Mouse (Mus musculus): ENCODE results near the gene Clcn2. TPM values are rescaled to one million over a fixed set of nuclear protein-coding genes. Genes with fewer than 3 reads are reported as not detected.
A peak's percentile ranks its signal among the peaks of the same experiment; 100 is the strongest.

Clcn2 gene
- total RNA-seq (2021): 1 to 10 TPM; 1.2 to 1.6 TPM
- long read RNA-seq, experiment 1: 0 reads
- long read RNA-seq, experiment 2: 0 reads

DNA sequence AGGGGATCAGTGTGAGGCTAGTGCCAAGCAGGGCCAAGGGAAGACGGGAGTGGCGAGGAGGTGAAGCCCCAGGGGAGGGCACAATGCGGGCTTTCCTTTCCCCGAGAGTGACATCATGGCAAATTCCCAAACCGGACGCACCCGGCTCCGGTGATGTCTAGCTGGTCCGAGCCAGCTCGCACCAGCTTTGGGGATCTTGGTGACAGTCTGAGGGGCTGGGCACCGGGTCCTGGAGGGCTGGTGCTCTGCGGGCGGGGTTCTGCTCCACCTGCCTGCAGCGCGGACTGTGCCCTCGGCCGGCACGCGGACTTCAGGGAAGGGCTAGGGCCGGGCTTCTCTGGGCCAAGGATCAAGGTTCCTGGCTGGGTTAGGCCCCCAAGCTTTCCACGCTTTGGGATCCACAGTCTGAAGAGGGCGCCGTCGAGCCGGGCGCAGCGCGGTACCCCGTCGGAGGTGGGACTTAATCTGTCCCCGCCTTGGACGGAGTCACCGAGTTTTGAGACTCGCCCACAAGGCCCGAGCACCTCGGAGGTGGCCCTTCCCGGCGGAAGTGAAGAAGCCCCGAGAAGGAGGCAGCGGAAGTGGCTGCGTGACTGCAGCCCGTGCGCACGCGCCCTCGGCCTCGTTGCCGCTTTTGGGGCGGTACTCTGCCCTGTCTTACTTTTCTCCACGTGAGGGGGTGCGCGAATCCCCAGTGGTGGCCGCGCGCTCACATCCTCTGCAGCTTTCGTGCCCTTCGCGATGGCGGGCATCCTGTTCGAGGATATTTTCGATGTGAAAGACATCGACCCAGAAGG lies at the start of gene Clcn2, which contains the start of gene Polr2h:
Gene Clcn2, minus strand, starts transcription at position 566 of the 797 bp plus-strand sequence.
Gene Polr2h, plus strand, starts transcription at position 485 of the 797 bp plus-strand sequence.
- DNase-seq: peak; percentile 98

DNA sequence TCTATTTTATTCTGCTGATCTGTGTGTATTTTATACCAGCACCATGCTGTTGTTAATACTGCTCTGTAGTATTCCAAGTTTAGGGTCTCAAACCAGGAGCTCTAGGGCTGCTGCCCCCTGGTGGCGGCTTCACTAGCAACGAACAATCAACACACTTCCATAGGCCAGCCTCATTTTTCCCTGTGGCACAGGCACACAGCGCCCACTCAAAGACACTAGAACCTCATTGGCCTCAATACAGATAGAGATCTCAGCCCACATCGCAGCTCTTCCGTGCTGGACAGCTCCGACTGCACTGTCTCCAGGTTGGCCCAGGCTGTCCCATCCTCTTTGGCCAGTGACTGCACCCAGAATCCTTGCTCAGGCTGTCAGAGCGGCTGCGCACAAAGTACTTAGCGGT lies 47.7 kb upstream of the Clcn2 start:
- DNase-seq: peak; percentile 27 to 68

GRCm38 (mm10) chr16:20761681-20762080 lies 44.1 kb upstream of the Clcn2 start:
- DNase-seq: peak; percentile 39 to 88

- no peak for DNase-seq
Measured at GRCm38 (mm10) chr16:20757385-20757784, 39.8 kb upstream of the Clcn2 start.

GRCm38 (mm10) chr16:20756052-20756451 lies 38.5 kb upstream of the Clcn2 start:
- peak; percentile 79 to 87 for DNase-seq

- peak; percentile 35 for DNase-seq
Measured at GRCm38 (mm10) chr16:20750518-20750917, 33.0 kb upstream of the Clcn2 start.

- DNase-seq: peak; percentile 88 to 89
Measured at GRCm38 (mm10) chr16:20746641-20747040, 29.1 kb upstream of the Clcn2 start.

DNA sequence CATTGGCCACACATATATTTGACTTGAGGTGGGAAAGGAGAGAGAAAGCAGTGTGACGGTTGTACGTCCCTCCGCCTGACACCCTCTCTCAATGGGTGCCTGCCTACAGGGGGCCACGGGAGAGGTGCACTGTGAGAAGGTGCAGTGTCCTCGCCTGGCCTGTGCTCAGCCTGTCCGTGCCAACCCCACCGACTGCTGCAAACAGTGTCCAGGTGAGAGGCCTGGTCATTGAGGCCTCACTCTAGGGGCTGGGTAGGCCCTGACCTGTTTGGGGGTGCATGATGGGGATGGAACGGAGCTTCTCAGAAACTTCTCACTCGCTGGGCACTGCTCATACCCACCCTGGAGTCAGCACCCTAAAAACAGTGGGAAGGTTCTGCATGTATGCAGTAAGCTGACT lies 22.3 kb upstream of the Clcn2 start:
- no peak for DNase-seq

DNA sequence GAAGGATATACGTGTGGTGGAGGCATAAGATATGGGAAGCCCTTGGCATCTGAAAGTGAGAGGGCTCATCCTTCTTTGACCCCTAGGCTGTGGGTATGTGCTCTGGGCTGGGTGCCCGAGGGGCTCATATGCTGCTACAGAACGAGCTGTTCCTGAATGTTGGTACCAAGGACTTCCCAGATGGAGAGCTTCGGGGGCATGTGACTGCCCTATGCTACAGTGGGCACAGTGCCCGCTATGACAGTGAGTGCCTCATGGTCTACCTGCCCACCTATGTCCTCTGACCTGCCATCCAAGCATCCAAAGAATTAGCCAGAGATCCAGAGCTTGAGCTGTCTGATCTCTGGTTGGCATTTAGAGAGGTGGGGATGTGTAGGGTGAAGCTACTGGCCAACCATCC lies 19.3 kb upstream of the Clcn2 start:
- DNase-seq: no peak

DNA sequence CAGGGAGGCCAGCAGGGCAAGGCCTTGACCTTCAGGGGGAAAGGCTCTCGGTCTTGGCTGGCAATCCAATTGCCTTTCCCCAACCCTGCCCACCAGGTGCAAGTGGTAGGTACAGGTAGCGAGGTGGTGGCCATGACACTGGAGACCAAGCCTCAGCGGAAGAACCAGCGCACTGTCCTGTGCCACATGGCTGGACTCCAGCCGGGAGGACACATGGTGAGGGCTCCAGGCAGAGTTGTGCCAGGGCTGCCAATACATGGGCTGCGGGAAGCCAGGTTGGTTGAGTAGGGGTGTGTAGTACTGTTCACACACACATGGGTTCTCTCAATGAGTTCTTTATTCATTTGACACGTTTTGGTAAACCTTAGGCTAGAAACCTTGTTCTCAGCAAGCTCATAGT lies 18.6 kb upstream of the Clcn2 start:
- DNase-seq: no peak

DNA sequence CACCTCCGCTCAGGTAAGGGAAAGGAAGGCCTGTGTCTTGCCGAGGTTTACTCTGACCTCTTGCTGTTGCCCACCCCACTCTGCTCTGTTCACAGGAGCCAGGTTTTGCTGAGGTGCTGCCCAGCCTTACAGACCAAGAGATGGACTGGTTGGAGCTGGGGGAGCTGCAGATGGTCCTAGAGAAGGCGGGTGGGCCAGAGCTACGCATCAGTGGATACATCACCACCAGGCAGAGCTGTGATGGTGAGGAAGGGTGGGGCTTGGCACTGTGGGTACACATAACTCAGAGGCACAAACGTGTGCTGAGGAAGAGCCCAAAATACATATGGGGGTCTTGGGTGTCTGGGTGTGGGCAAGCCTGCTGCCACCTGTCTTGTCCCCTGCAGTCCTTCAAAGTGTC lies 18.1 kb upstream of the Clcn2 start:
- no peak for DNase-seq

DNA sequence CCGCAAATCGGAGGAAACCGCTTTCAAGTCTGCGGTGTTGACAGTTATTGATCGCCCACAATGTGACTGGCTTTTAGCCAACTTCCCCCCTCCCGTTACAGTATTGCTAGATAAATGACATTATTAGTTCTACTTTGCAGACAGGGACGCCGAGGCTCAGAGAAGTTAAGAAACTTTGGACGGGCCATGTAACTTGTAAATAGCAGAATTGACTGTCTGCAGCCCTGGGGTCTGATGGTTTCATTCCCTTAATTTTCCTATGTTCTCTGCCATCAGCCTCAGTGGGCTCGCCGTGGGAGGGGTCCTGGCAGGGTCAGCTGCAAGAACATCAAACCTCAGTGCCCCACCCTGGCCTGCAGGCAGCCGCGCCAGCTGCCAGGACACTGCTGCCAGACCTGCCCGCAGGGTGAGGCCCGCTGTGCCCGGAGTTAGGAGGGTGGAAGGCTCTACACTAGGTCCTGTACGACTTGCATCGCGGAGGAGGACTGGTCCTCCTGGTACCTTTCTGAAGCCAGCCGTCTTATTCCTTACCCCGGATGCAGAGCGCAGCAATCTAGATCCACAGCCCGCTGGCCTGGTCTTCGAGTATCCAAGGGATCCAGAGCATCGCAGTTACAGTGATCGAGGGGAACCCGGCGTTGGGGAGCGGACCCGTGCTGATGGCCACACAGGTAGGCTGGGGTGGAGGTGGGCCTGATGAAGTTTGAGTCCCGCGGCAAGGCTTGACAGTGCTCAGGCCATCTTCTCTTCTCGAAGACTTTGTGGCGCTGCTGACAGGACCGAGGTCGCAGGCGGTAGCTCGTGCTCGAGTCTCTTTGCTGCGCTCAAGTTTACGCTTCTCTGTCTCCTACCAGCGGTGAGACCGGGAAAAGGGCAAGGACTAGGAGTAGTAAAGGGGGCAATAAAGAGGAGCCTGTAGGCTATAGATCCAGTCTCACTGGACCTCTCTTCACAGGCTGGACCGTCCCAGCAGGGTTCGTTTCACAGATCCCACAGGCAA lies 16.5 kb upstream of the Clcn2 start, which contains the start of gene Thpo:
Gene Thpo, minus strand, starts transcription at position 781 of the 1,000 bp plus-strand sequence.
- no peak for DNase-seq

GRCm38 (mm10) chr16:20732925-20733730 lies 15.6 kb upstream of the Clcn2 start, which contains the start of gene Chrd:
Gene Chrd (plus strand): TSS chr16:20733127.
- DNase-seq: peak; percentile 72 to 75

- no peak for DNase-seq
Measured at GRCm38 (mm10) chr16:20732251-20732924, 14.8 kb upstream of the Clcn2 start.

GRCm38 (mm10) chr16:20731688-20732087 lies 14.1 kb upstream of the Clcn2 start:
- DNase-seq: no peak

DNA sequence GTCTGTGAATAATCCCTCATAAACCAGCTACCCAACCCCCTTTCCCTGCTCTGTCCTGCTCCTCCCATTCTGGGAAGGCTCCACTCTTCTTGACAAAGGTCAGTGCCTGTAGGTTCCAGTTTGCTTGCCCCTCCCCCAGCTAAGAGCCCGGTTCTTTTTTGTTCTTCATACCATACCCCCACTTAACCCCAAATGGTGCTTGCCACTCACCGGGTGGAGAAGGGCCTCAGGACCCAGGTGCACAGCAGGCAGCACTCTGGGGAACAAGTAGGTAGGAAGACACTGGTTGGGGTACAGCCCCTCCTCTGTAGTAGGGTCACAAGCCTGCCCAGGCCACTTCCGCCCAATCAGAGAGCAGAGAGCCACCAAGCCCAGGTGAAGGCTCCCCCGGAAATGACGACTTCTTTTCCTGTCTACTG lies 12.8 kb upstream of the Clcn2 start:
- DNase-seq: no peak

DNA sequence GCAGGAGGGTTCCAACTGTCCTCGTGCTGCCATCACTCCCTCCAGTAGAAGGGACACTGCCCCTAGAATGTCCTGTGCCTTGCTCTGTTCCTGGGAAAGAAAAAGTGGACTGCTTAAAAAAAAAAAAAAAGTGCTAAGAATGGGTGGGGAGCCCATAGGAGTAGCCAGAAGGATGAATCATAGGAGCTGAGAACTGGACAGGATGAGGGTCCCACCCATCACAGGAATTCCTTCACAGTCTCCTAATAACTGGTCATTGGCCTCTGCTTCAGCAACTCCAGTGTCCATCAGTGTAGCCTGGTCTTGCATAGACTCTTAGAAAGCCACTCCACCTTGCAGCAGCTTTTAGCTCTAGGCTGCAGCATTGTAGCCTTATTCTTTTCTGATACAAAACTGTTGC lies 8.8 kb upstream of the Clcn2 start:
- peak; percentile 38 to 67 for DNase-seq

- DNase-seq: peak; percentile 25 to 29
Measured at GRCm38 (mm10) chr16:20725750-20726149, 8.2 kb upstream of the Clcn2 start.

DNA sequence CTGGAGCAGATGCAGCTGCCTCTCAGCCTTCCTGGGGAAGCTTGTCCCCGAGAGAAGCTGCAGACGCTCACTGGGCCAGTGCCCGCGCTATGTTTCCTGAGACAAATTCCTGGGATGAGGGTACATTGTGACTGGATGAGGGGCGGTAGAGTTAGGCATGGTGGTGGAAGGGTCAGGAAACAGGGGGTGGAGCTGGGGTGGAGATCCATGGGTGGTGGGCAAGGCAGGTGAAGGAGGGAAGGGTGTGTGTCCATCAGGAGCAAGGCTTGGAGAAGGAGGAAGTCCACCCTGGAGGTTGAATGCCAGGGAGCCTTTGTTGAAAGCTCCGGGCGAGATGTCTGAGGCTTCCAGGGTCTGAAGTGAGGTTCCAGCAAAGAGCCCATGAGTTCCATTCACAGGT lies 7.8 kb upstream of the Clcn2 start:
- no peak for DNase-seq

DNA sequence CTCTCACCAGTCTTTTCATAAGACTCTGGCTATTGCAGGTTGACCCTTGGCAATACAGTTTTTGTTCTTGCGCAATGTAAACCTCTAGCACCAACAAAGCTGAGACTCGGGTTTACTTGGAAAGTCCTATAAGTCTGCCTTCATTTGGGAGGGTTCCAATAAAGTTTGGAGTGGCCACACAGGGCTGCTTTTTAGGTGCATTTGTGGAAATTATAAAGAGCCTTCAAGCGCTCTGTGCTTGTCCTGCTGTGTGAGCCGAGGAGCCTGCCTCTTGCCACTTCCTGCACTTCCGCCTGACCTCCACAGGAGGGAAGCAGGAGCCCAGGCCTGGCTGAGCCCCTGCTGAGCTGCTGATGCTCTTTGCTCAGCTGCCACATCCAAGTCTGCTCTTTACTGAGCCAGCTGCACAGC lies 6.8 kb upstream of the Clcn2 start:
- DNase-seq: peak; percentile 69 to 77

GRCm38 (mm10) chr16:20723247-20723646 lies 5.7 kb upstream of the Clcn2 start:
- no peak for DNase-seq
